Mouse (Mus musculus): ENCODE measurements around the gene Gm8369. TPM values are rescaled to one million over a fixed set of nuclear protein-coding genes. Genes with fewer than 3 reads are reported as not detected.
"Not testable (repeated sequence)": the region's sequence is repeated elsewhere in the genome, so short reads cannot be mapped to it uniquely, and the experiment has no call there.

The Gm8369 gene
- not detected in 2 replicates for polyA plus RNA-seq (2011; ENCODE audit: insufficient read depth, insufficient read length, low read depth, missing spikeins)

GRCm38 (mm10) chr19:11485746-11486145 lies at the start of gene Gm8369:
TSS of gene Gm8369 (plus strand) at chr19:11485938.
- H3K4me3 ChIP-seq (ENCODE audit: low read depth, low read length) = no peak within 1 kb of the TSS
- no peak within 1 kb of the TSS for H3K9ac ChIP-seq (ENCODE audit: low read depth, poor library complexity, severe bottlenecking)
- no peaks in the 10 kb centered on the region for H3K9me3 ChIP-seq (replicated peaks; ENCODE audit: control insufficient read depth, insufficient read depth, low read length, poor library complexity, severe bottlenecking)
- H3K27ac ChIP-seq (ENCODE audit: insufficient read depth, low read length) = no peak within 1 kb of the TSS
- no peaks in the 10 kb centered on the region for H3K27me3 ChIP-seq (ENCODE audit: control insufficient read depth, insufficient read depth, low read length, poor library complexity, severe bottlenecking)
- H3K4me1 ChIP-seq (ENCODE audit: control insufficient read depth, insufficient read depth, low read length) = no peaks in the 10 kb centered on the region
- TF ChIP-seq EP300 (IDR thresholded peaks at IDR 0.05; ENCODE audit: insufficient read depth, low read depth, low read length) (no peak), POLR2A (IDR thresholded peaks at IDR 0.05; ENCODE audit: insufficient read depth, low read length) (no peak)
- H3K36me3 ChIP-seq (ENCODE audit: control insufficient read depth, insufficient read depth, low read length, poor library complexity, severe bottlenecking) = no peaks in the 10 kb centered on the region

- no peaks in the 10 kb centered on the region for H3K27me3 ChIP-seq (ENCODE audit: control insufficient read depth, insufficient read depth, low read length, poor library complexity, severe bottlenecking)
- TF ChIP-seq CTCF (IDR thresholded peaks at IDR 0.05; ENCODE audit: low read depth, low read length) = no peak
These were observed 42.4 kb upstream of the Gm8369 start, which contains the start of gene Ms4a4b for GRCm38 (mm10) chr19:11443338-11443737. TSS of gene Ms4a4b (plus strand) at chr19:11443553.

DNA sequence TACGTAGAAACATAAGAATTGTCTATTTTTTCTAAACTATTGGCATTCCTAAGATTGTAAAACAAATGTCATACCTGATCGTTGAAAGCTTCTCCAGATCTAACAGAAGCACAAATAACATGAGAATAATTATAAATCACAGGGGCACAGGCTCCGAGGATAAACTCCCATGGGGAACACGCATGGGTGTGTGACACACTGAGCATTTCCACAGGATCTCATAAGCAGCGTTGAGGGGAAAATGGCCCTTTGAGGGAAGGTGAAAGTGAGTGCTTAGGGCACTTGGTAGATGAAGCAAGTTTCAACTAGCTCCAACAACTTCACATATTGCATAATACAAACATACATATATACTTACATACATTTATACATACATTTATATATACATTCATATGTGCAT lies 41.8 kb upstream of the Gm8369 start:
- Histone ChIP-seq H3K9ac (ENCODE audit: low read depth, poor library complexity, severe bottlenecking) (no peak overlapping the region), H3K4me3 (ENCODE audit: low read depth, low read length) (no peak overlapping the region), H3K27ac (ENCODE audit: insufficient read depth, low read length) (no peak overlapping the region), H3K36me3 (ENCODE audit: control insufficient read depth, insufficient read depth, low read length, poor library complexity, severe bottlenecking) (no peaks in the 10 kb centered on the region), H3K9me3 (replicated peaks; ENCODE audit: control insufficient read depth, insufficient read depth, low read length, poor library complexity, severe bottlenecking) (no peaks in the 10 kb centered on the region), H3K27me3 (ENCODE audit: control insufficient read depth, insufficient read depth, low read length, poor library complexity, severe bottlenecking) (no peaks in the 10 kb centered on the region), H3K4me1 (ENCODE audit: control insufficient read depth, insufficient read depth, low read length) (no peaks in the 10 kb centered on the region)
- TF ChIP-seq EP300 (IDR thresholded peaks at IDR 0.05; ENCODE audit: insufficient read depth, low read depth, low read length) (no peak), POLR2A (IDR thresholded peaks at IDR 0.05; ENCODE audit: insufficient read depth, low read length) (no peak), CTCF (IDR thresholded peaks at IDR 0.05; ENCODE audit: low read depth, low read length) (no peak)

More at GRCm38 (mm10) chr19:11443338-11443737, 42.4 kb upstream of the Gm8369 start, which contains the start of gene Ms4a4b:
- Histone ChIP-seq H3K9me3 (replicated peaks; ENCODE audit: control insufficient read depth, insufficient read depth, low read length, poor library complexity, severe bottlenecking) (no peaks in the 10 kb centered on the region), H3K9ac (ENCODE audit: low read depth, poor library complexity, severe bottlenecking) (no peak within 1 kb of the TSS), H3K4me1 (ENCODE audit: control insufficient read depth, insufficient read depth, low read length) (no peaks in the 10 kb centered on the region), H3K27ac (ENCODE audit: insufficient read depth, low read length) (no peak within 1 kb of the TSS), H3K36me3 (ENCODE audit: control insufficient read depth, insufficient read depth, low read length, poor library complexity, severe bottlenecking) (no peaks in the 10 kb centered on the region), H3K4me3 (ENCODE audit: low read depth, low read length) (no peak within 1 kb of the TSS)

DNA sequence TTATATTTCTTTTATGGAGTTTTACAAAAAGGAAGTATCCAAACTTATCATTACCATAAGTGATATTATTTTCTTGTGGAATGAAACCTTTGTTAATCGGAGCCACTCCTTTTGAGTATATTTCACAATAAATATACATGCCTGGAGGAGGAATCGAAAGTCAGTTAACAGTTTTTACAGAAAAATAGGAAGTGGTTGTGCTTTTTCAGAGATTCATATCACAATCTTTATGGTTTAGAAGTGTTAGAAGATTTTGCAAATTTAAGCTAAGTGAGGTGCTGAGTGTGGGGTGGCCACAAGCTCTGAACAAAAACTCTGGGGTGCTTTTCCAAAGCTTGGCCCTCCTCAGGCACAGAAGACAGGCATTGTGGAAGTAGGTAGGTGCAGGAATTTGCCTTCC lies 38.5 kb upstream of the Gm8369 start:
- no peaks in the 10 kb centered on the region for H3K4me1 ChIP-seq (ENCODE audit: control insufficient read depth, insufficient read depth, low read length)
- no peaks in the 10 kb centered on the region for H3K9me3 ChIP-seq (replicated peaks; ENCODE audit: control insufficient read depth, insufficient read depth, low read length, poor library complexity, severe bottlenecking)
- H3K36me3 ChIP-seq (ENCODE audit: control insufficient read depth, insufficient read depth, low read length, poor library complexity, severe bottlenecking) = no peaks in the 10 kb centered on the region
- no peaks in the 10 kb centered on the region for H3K27me3 ChIP-seq (ENCODE audit: control insufficient read depth, insufficient read depth, low read length, poor library complexity, severe bottlenecking)
- no peak overlapping the region for H3K9ac ChIP-seq (ENCODE audit: low read depth, poor library complexity, severe bottlenecking)
- H3K27ac ChIP-seq (ENCODE audit: insufficient read depth, low read length) = no peak overlapping the region
- H3K4me3 ChIP-seq (ENCODE audit: low read depth, low read length) = no peak overlapping the region
- no peak for TF ChIP-seq POLR2A (IDR thresholded peaks at IDR 0.05; ENCODE audit: insufficient read depth, low read length)
- no peak for TF ChIP-seq EP300 (IDR thresholded peaks at IDR 0.05; ENCODE audit: insufficient read depth, low read depth, low read length)
- no peak for TF ChIP-seq CTCF (IDR thresholded peaks at IDR 0.05; ENCODE audit: low read depth, low read length)

DNA sequence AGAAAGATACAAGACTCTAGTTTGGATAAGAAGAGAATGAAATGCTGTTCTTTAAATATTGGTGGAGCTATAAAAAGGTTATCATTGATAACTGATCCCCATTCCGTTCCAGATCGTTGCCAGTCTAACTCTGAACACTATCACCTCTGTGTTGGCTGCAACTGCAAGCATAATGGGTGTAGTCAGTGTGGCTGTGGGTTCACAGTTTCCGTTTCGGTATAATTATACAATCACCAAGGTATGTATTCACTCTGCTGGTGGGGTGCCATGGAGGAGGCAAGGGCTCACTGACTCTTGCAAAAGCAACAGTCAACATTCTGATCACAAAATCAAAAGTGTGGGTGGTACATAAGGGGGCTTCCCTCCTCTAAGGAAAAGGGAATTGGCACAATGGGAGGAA lies 26.7 kb upstream of the Gm8369 start:
- not testable (repeated sequence) for H3K9me3 ChIP-seq (replicated peaks; ENCODE audit: control insufficient read depth, insufficient read depth, low read length, poor library complexity, severe bottlenecking); H3K4me3 ChIP-seq (ENCODE audit: low read depth, low read length); H3K27ac ChIP-seq (ENCODE audit: insufficient read depth, low read length); H3K36me3 ChIP-seq (ENCODE audit: control insufficient read depth, insufficient read depth, low read length, poor library complexity, severe bottlenecking); H3K9ac ChIP-seq (ENCODE audit: low read depth, poor library complexity, severe bottlenecking); H3K4me1 ChIP-seq (ENCODE audit: control insufficient read depth, insufficient read depth, low read length); H3K27me3 ChIP-seq (ENCODE audit: control insufficient read depth, insufficient read depth, low read length, poor library complexity, severe bottlenecking)

DNA sequence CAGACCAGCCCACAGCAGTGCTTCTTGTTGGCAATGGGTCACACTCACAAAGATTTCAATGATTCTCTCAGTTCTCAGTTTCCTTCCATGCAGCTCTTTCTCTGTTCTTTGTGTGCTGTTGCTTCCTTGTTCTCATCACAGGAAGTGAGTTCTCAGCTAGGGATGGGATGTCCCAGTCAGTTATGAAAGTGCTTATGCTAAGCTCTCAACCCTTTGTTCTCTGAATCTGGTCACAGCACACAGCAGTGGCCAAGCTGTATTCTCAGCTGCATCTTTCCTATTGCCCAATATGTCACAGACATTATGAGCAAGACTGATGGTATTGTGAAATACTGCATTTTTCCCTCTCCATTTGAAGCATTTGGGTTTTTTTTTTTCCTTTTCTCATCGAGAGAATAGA lies 20.9 kb upstream of the Gm8369 start:
- H3K9me3 ChIP-seq (replicated peaks; ENCODE audit: control insufficient read depth, insufficient read depth, low read length, poor library complexity, severe bottlenecking); H3K4me3 ChIP-seq (ENCODE audit: low read depth, low read length); H3K27me3 ChIP-seq (ENCODE audit: control insufficient read depth, insufficient read depth, low read length, poor library complexity, severe bottlenecking); H3K27ac ChIP-seq (ENCODE audit: insufficient read depth, low read length); H3K36me3 ChIP-seq (ENCODE audit: control insufficient read depth, insufficient read depth, low read length, poor library complexity, severe bottlenecking); H3K9ac ChIP-seq (ENCODE audit: low read depth, poor library complexity, severe bottlenecking); H3K4me1 ChIP-seq (ENCODE audit: control insufficient read depth, insufficient read depth, low read length): not testable (repeated sequence)

DNA sequence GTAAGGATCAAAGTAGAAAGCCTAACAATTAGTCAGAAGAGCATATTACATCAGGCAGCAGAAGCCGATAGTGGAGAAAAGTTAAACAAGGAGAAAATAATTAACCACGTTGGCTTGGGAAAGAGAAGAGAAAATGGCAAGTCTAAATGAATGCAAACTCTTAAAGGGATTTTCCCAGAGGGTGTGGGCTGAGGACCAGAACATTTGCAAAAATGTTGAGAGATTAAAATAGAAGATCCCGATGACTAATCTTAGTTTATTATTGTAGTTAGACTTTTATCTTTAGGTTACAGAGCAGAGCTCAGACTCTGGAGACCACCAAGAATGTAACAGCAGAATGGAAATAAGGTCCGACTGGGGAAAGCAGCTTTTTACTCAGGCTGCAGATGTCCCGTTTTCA lies 19.3 kb upstream of the Gm8369 start:
- Histone ChIP-seq H3K4me1 (ENCODE audit: control insufficient read depth, insufficient read depth, low read length) (no peaks in the 10 kb centered on the region), H3K9ac (ENCODE audit: low read depth, poor library complexity, severe bottlenecking) (no peak overlapping the region), H3K9me3 (replicated peaks; ENCODE audit: control insufficient read depth, insufficient read depth, low read length, poor library complexity, severe bottlenecking) (no peaks in the 10 kb centered on the region), H3K4me3 (ENCODE audit: low read depth, low read length) (no peak overlapping the region), H3K27ac (ENCODE audit: insufficient read depth, low read length) (no peak overlapping the region), H3K27me3 (ENCODE audit: control insufficient read depth, insufficient read depth, low read length, poor library complexity, severe bottlenecking) (no peaks in the 10 kb centered on the region; the same call in 1 of the 2 replicates), H3K36me3 (ENCODE audit: control insufficient read depth, insufficient read depth, low read length, poor library complexity, severe bottlenecking) (no peaks in the 10 kb centered on the region)
- TF ChIP-seq EP300 (IDR thresholded peaks at IDR 0.05; ENCODE audit: insufficient read depth, low read depth, low read length) (no peak), CTCF (IDR thresholded peaks at IDR 0.05; ENCODE audit: low read depth, low read length) (no peak), POLR2A (IDR thresholded peaks at IDR 0.05; ENCODE audit: insufficient read depth, low read length) (no peak)

- not testable (repeated sequence) for H3K36me3 ChIP-seq (ENCODE audit: control insufficient read depth, insufficient read depth, low read length, poor library complexity, severe bottlenecking); H3K27ac ChIP-seq (ENCODE audit: insufficient read depth, low read length); H3K4me3 ChIP-seq (ENCODE audit: low read depth, low read length); H3K9me3 ChIP-seq (replicated peaks; ENCODE audit: control insufficient read depth, insufficient read depth, low read length, poor library complexity, severe bottlenecking); H3K9ac ChIP-seq (ENCODE audit: low read depth, poor library complexity, severe bottlenecking); H3K4me1 ChIP-seq (ENCODE audit: control insufficient read depth, insufficient read depth, low read length); H3K27me3 ChIP-seq (ENCODE audit: control insufficient read depth, insufficient read depth, low read length, poor library complexity, severe bottlenecking)
These were observed 17.4 kb upstream of the Gm8369 start for GRCm38 (mm10) chr19:11468361-11468760.

DNA sequence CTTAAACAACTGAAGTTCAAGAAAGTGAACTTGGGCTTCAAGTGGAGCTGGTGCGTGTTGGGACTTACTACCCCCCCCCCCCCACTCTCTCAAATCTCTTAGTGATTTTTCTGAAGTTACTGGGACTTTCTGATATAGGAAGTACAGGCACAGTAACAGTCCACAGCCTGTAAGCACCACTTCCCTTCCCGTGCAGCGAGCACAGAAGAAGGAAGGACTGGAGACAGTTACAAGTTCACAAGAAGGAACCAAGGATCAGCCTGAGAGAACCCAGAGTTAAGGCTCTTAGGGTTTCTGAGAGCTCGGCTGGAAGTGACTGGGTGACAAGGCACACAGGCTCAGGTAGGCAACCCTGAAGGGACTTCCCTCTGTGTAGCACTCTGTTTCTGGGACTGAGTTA lies 16.5 kb upstream of the Gm8369 start, which contains the start of gene Ms4a6c:
Ms4a6c (plus strand) TSS at position 152 of the 400 bp plus-strand sequence.
- H3K27me3 ChIP-seq (ENCODE audit: control insufficient read depth, insufficient read depth, low read length, poor library complexity, severe bottlenecking); H3K9me3 ChIP-seq (replicated peaks; ENCODE audit: control insufficient read depth, insufficient read depth, low read length, poor library complexity, severe bottlenecking); H3K27ac ChIP-seq (ENCODE audit: insufficient read depth, low read length); H3K36me3 ChIP-seq (ENCODE audit: control insufficient read depth, insufficient read depth, low read length, poor library complexity, severe bottlenecking); H3K9ac ChIP-seq (ENCODE audit: low read depth, poor library complexity, severe bottlenecking); H3K4me1 ChIP-seq (ENCODE audit: control insufficient read depth, insufficient read depth, low read length); H3K4me3 ChIP-seq (ENCODE audit: low read depth, low read length): not testable (repeated sequence)

All from ES-Bruce4 (cell line).